Mouse (Mus musculus) kidney, adult 2 months (tissue): ENCODE data around the gene Drd1.

Experiments
- CTCF ChIP-seq: fragments of 200-500 bp; conservative IDR thresholded peaks from 2 replicates; pipeline ENCODE4 v1.5.1; 2011; ENCODE audit warnings: low read depth, mild to moderate bottlenecking, control low read depth, low read length, moderate library complexity, mixed read lengths; ENCODE audit not compliant: insufficient read depth, insufficient read length
- POLR2A ChIP-seq: fragments of 200-500 bp; IDR thresholded peaks from one replicate; pipeline ENCODE4 v1.6.1; 2011; ENCODE audit warnings: low read depth, low read length, control low read depth

GRCm38 (mm10) chr13:54094349-54094748 is 38.8 kb upstream of the Drd1 start:
- no peak for TF ChIP-seq POLR2A
- no peak for TF ChIP-seq CTCF
